Mouse (Mus musculus) limb, embryonic 13.5 days (tissue): ENCODE results near the gene Clec4f. TPM values are rescaled to one million over a fixed set of nuclear protein-coding genes. Genes with fewer than 3 reads are reported as not detected.

ENCODE experiments used
- ATAC-seq: fragments of 200-750 bp; cut with Nextera tagmentation; 2 replicates; pipeline ENCODE4 v1.8.0; 2017; ENCODE audit warnings: low read depth, moderate number of reproducible peaks, moderate TSS enrichment; ENCODE audit not compliant: low FRiP score
- H3K27ac ChIP-seq: fragments of 300-500 bp; sonication (generic); 2 replicates; pipeline ENCODE4 v1.5.1; 2015; ENCODE audit warnings: inconsistent platforms, mild to moderate bottlenecking, moderate library complexity
- H3K27me3 ChIP-seq: fragments of 300-500 bp; sonication (generic); 2 replicates; pipeline ENCODE4 v1.6.1; 2015; ENCODE audit warnings: mild to moderate bottlenecking, inconsistent platforms
- H3K36me3 ChIP-seq: fragments of 300-500 bp; sonication (generic); 2 replicates; pipeline ENCODE4 v1.6.1; 2015; ENCODE audit warnings: inconsistent platforms, mild to moderate bottlenecking, moderate library complexity
- H3K4me1 ChIP-seq: fragments of 300-500 bp; sonication (generic); 2 replicates; pipeline ENCODE4 v1.6.1; 2015; ENCODE audit warnings: inconsistent platforms
- H3K4me2 ChIP-seq: fragments of 300-500 bp; sonication (generic); replicated peaks from 2 replicates; pipeline ENCODE4 v1.6.1; 2015; ENCODE audit warnings: inconsistent platforms, mild to moderate bottlenecking, moderate library complexity
- H3K4me3 ChIP-seq: fragments of 300-500 bp; sonication (generic); 2 replicates; pipeline ENCODE4 v1.5.1; 2015; ENCODE audit warnings: moderate library complexity, mild to moderate bottlenecking, inconsistent platforms
- H3K9ac ChIP-seq: fragments of 300-500 bp; sonication (generic); 2 replicates; pipeline ENCODE4 v1.6.1; 2015; ENCODE audit warnings: mild to moderate bottlenecking, inconsistent platforms
- H3K9me3 ChIP-seq: fragments of 300-500 bp; sonication (generic); 2 replicates; pipeline ENCODE4 v1.6.1; 2016; ENCODE audit warnings: inconsistent platforms
- WGBS: fragments of 180-500 bp; shearing (Covaris S2); methylation state at CpG from one replicate; pipeline ENCODE4 v1.1.7; 2015; 5-methylcytosine and 5-hydroxymethylcytosine counted together
- polyA plus RNA-seq: library from polyadenylated mRNA; unstranded; fragments of >200 nt; fragmentation: Nextera tagmentation; extraction: Ambion mirVana; gene quantifications from 2 replicates; pipeline ENCODE4 v1.2.1, GENCODE M21; 2015

Clec4f gene
- polyA plus RNA-seq, 1 experiment from 2014 or later = not detected

DNA sequence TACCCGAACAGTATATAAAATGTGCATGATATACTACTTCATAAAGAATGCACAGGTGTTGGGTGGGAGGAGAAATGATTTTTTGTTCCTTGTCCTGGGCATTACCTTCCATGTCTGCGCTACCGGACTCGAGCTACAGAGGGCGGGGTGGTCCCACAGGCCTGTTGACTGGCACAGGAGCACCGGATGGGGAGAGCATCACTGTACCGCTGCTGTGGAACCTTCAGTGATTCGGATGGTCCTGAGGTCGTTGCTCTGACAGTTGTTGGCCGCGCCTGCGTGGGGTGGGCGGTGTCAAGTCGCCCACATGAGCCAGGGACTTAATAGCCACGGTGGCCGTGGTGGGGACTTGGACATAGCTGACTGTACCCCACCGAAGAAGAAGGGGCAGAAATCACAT, 29.2 kb downstream of the Clec4f start:
- Histone ChIP-seq H3K4me2 (no peak overlapping the region), H3K36me3 (no peaks in the 10 kb centered on the region), H3K27ac (no peak overlapping the region), H3K9me3 (no peaks in the 10 kb centered on the region), H3K4me3 (no peak overlapping the region), H3K27me3 (no peaks in the 10 kb centered on the region), H3K4me1 (no peaks in the 10 kb centered on the region), H3K9ac (no peak overlapping the region)
- no peak for ATAC-seq
- 72% methylated on average over 17 of the region's 17 CpGs for WGBS

- Histone ChIP-seq H3K27ac (peak overlapping the region; percentile 28; the same call in 1 of the 2 replicates), H3K4me1 (peaks cover 15% of the 10 kb centered on the region; the same call in 1 of the 2 replicates), H3K9me3 (no peaks in the 10 kb centered on the region), H3K4me3 (no peak overlapping the region), H3K9ac (peak overlapping the region; percentile 39; the same call in 1 of the 2 replicates), H3K4me2 (peak overlapping the region; percentile 12), H3K27me3 (no peaks in the 10 kb centered on the region), H3K36me3 (no peaks in the 10 kb centered on the region)
- ATAC-seq = no peak
- WGBS = 19% methylated on average over 9 of the region's 9 CpGs
These were observed 36.0 kb downstream of the Clec4f start for GRCm38 (mm10) chr6:83619955-83620354.

GRCm38 (mm10) chr6:83617581-83618335, 38.2 kb downstream of the Clec4f start:
- Histone ChIP-seq H3K9ac (no peak overlapping the region), H3K9me3 (no peaks in the 10 kb centered on the region), H3K36me3 (no peaks in the 10 kb centered on the region), H3K27me3 (no peaks in the 10 kb centered on the region), H3K4me3 (no peak overlapping the region), H3K4me2 (no peak overlapping the region), H3K4me1 (peaks cover 15% of the 10 kb centered on the region; the same call in 1 of the 2 replicates), H3K27ac (no peak overlapping the region)
- ATAC-seq = no peak
- 82% methylated on average over 15 of the region's 15 CpGs for WGBS

DNA sequence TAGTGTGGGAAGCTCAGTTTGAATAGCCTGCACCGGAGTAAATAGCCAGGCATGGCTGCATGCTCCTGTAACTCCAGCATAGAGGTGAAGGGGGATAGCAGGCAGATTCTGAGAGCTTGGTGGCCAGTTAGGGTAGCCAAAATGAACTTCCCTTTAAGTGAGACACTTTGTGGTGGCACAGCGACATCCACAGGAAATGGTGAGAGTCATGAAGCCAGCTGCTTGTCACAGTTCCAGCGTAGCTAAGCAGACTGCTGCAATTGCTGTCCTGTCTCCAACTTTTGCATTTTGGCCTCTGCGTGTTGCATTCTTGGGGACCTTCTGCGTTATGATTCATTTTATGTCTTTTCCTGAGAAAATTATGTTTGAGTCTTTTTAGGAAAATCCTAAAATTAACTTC, 39.5 kb downstream of the Clec4f start:
- no peaks in the 10 kb centered on the region for H3K36me3 ChIP-seq
- no peaks in the 10 kb centered on the region for H3K27me3 ChIP-seq
- peaks cover 15% of the 10 kb centered on the region; the same call in 1 of the 2 replicates for H3K4me1 ChIP-seq
- H3K4me3 ChIP-seq = no peak overlapping the region
- WGBS = 62% methylated on average over 5 of the region's 5 CpGs
- H3K4me2 ChIP-seq = no peak overlapping the region
- no peak overlapping the region for H3K27ac ChIP-seq
- H3K9me3 ChIP-seq = no peaks in the 10 kb centered on the region
- no peak for ATAC-seq
- no peak overlapping the region for H3K9ac ChIP-seq

GRCm38 (mm10) chr6:83614469-83614868, 41.5 kb downstream of the Clec4f start:
- no peak for ATAC-seq
- Histone ChIP-seq H3K9ac (no peak overlapping the region), H3K4me2 (no peak overlapping the region), H3K36me3 (no peaks in the 10 kb centered on the region), H3K27ac (no peak overlapping the region), H3K4me1 (peaks cover 2% of the 10 kb centered on the region; the same call in 1 of the 2 replicates), H3K27me3 (no peaks in the 10 kb centered on the region), H3K4me3 (no peak overlapping the region), H3K9me3 (no peaks in the 10 kb centered on the region)
- WGBS = 86% methylated on average over 4 of the region's 4 CpGs

DNA sequence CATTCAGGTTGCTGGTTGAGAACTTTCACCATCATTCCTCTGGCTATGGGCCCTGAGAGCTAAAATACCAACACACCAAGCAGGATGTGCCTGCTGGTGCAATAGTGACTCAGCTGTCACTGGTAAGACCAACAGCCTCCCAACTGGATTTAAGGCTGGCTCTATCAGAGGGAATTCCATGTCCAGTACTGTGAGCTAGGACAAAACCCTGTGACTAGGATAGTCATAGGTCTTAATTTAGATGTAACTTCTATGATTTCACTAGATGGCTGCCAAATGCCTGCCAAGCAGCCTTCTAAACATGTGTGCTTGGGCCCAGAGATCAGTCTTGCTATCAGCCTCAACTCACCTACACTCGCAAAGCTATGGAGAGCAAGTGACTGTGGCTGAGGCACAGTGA, 43.0 kb downstream of the Clec4f start:
- Histone ChIP-seq H3K27me3 (no peaks in the 10 kb centered on the region), H3K4me2 (no peak overlapping the region), H3K4me3 (no peak overlapping the region), H3K36me3 (no peaks in the 10 kb centered on the region), H3K9ac (no peak overlapping the region), H3K4me1 (no peaks in the 10 kb centered on the region), H3K9me3 (no peaks in the 10 kb centered on the region), H3K27ac (no peak overlapping the region)
- no peak for ATAC-seq
- 91% methylated on average over 1 of the region's 1 CpGs for WGBS

DNA sequence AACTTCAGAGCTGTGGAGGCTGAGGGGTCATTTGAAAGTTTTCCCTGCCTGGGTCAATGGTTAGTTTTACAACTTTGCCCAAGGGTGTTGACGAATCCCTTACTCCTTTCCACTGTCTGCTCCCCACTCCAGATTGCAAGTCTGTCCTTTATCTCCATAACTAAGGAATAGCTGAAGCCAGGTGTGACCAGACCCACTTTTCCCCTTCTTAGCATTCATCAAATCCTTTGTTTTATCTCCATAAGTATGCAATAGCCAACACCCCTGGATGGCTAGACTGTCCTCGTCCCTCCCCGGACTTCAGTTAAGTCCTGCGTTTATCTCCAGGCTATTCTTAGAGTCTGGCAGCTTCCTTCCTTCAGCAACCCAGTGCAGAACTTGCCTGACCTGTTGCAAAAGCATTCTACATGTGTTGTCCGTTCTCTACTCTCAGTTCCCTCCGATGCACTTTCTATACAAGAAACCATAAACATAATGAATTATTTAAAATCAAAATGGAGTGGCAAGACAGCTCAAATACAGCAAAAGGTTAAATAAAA, 56.3 kb downstream of the Clec4f start:
- 72% methylated on average over 6 of the region's 6 CpGs for WGBS
- Histone ChIP-seq H3K27ac (no peak overlapping the region), H3K4me3 (no peak overlapping the region)

GRCm38 (mm10) chr6:83599060-83599550, 56.9 kb downstream of the Clec4f start:
- Histone ChIP-seq H3K4me2 (peak overlapping the region; percentile 62), H3K27me3 (0 out of 2 replicates have a peak, but pooled peaks cover 2% of the 10 kb centered on the region), H3K4me1 (no peaks in the 10 kb centered on the region), H3K36me3 (no peaks in the 10 kb centered on the region), H3K9ac (no peak overlapping the region), H3K9me3 (no peaks in the 10 kb centered on the region), H3K4me3 (peak overlapping the region; percentile 34), H3K27ac (no peak overlapping the region)
- no peak for ATAC-seq
- WGBS = 38% methylated on average over 24 of the region's 24 CpGs

More for the DNA sequence above, 56.3 kb downstream of the Clec4f start:
- H3K9me3 ChIP-seq = no peaks in the 10 kb centered on the region
- no peak overlapping the region for H3K9ac ChIP-seq
- no peaks in the 10 kb centered on the region for H3K36me3 ChIP-seq
- no peaks in the 10 kb centered on the region for H3K4me1 ChIP-seq
- ATAC-seq = no peak
- H3K4me2 ChIP-seq = 0 out of 2 replicates have a peak overlapping the region, but pooled peaks have one; percentile 62
- H3K27me3 ChIP-seq = 0 out of 2 replicates have a peak, but pooled peaks cover 2% of the 10 kb centered on the region

GRCm38 (mm10) chr6:83598646-83599045, 57.3 kb downstream of the Clec4f start:
- H3K36me3 ChIP-seq = no peaks in the 10 kb centered on the region
- H3K4me2 ChIP-seq = peak overlapping the region; percentile 62
- WGBS = 12% methylated on average over 9 of the region's 9 CpGs
- 0 out of 2 replicates have a peak, but pooled peaks cover 2% of the 10 kb centered on the region for H3K27me3 ChIP-seq
- no peak overlapping the region for H3K27ac ChIP-seq
- ATAC-seq = no peak
- peak overlapping the region; percentile 34 for H3K4me3 ChIP-seq
- no peaks in the 10 kb centered on the region for H3K9me3 ChIP-seq
- H3K4me1 ChIP-seq = no peaks in the 10 kb centered on the region
- H3K9ac ChIP-seq = no peak overlapping the region

DNA sequence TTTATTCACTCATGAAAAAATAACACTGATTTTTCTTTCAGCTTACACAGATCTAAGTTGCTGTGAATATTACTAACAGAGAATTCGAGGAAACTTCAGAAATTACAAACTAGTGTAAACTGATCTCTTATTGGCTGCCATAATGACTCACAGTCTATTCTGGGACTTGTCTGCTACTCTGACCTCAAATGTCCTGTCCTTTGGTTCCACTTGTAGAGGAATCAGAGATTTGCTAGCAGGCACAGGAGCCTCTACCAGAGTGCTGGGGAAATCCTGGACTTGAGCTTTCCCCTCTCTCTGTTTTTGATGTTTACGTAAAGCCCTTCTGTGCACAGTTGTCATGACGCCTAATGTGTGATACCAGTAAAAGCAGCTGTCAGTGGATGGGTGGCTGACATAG, 58.0 kb downstream of the Clec4f start:
- no peak overlapping the region for H3K4me2 ChIP-seq
- H3K4me1 ChIP-seq = no peaks in the 10 kb centered on the region
- no peaks in the 10 kb centered on the region for H3K36me3 ChIP-seq
- H3K4me3 ChIP-seq = no peak overlapping the region
- no peak overlapping the region for H3K9ac ChIP-seq
- no peak for ATAC-seq
- no peak overlapping the region for H3K27ac ChIP-seq
- H3K9me3 ChIP-seq = no peaks in the 10 kb centered on the region
- WGBS = 64% methylated on average over 3 of the region's 3 CpGs
- 0 out of 2 replicates have a peak, but pooled peaks cover 2% of the 10 kb centered on the region for H3K27me3 ChIP-seq

DNA sequence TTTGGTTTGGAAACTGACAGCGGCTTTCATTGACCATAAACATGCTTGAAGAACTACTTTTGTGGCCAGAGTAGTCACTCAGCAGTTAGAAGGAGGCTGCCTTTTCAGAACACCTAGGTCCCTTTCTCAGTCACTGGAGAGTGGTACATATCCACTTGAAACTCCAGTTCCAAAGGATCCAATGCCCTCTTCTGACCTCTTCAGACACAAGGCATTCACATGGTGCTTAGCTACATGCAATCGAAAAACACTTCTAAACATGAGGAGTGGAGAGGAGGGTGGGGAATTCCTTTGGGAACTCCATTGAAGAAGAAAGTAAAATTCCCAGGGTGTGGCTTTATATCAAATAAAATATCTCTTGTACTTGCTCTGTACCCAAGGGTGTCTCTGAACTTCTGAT, 61.0 kb downstream of the Clec4f start:
- H3K4me3 ChIP-seq = no peak overlapping the region
- H3K27me3 ChIP-seq = 0 out of 2 replicates have a peak, but pooled peaks cover 2% of the 10 kb centered on the region
- H3K9ac ChIP-seq = no peak overlapping the region
- H3K4me2 ChIP-seq = no peak overlapping the region
- no peak overlapping the region for H3K27ac ChIP-seq
- 90% methylated on average over 2 of the region's 2 CpGs for WGBS
- ATAC-seq = no peak
- H3K36me3 ChIP-seq = no peaks in the 10 kb centered on the region
- H3K4me1 ChIP-seq = no peaks in the 10 kb centered on the region
- H3K9me3 ChIP-seq = no peaks in the 10 kb centered on the region
